Mouse (Mus musculus) myocyte (in vitro differentiated cells): Measurements from ENCODE around the gene Cfap97.

Experiments
- CEBPB ChIP-seq: IDR thresholded peaks from 2 replicates; pipeline ENCODE4 v1.6.1; 2011; ENCODE audit warnings: mild to moderate bottlenecking, moderate library complexity; ENCODE audit not compliant: poor library complexity, insufficient read depth, severe bottlenecking
- MAX ChIP-seq: IDR thresholded peaks from one replicate; pipeline ENCODE4 v1.6.1; 2011; ENCODE audit warnings: low read depth, mild to moderate bottlenecking, control low read depth
- POLR2A ChIP-seq: IDR thresholded peaks from one replicate; pipeline ENCODE4 v1.6.1; 2011; ENCODE audit warnings: low read depth, mild to moderate bottlenecking, control low read depth, moderate library complexity; ENCODE audit not compliant: insufficient read length
- POLR2AphosphoS2 ChIP-seq: IDR thresholded peaks from one replicate; pipeline ENCODE4 v1.6.1; 2011; ENCODE audit warnings: low read depth, control low read depth; ENCODE audit not compliant: insufficient read length
- REST ChIP-seq: IDR thresholded peaks from one replicate; pipeline ENCODE4 v1.6.1; 2011; ENCODE audit warnings: mild to moderate bottlenecking, control low read depth, moderate library complexity; ENCODE audit not compliant: insufficient read depth, insufficient read length
- TCF3 ChIP-seq: IDR thresholded peaks from one replicate; pipeline ENCODE4 v1.6.1; 2011; ENCODE audit warnings: low read depth, control low read depth; ENCODE audit not compliant: insufficient read length
- USF1 ChIP-seq: IDR thresholded peaks from one replicate; pipeline ENCODE4 v1.6.1; 2011; ENCODE audit warnings: low read depth, mild to moderate bottlenecking, control low read depth, moderate library complexity

GRCm38 (mm10) chr8:46234736-46235135, 83.2 kb downstream of the Cfap97 start:
- TF ChIP-seq MAX: no peak
- no peak for TF ChIP-seq POLR2A
- TF ChIP-seq CEBPB: no peak
- no peak for TF ChIP-seq REST
- TF ChIP-seq TCF3: no peak
- TF ChIP-seq USF1: no peak
- no peak for TF ChIP-seq POLR2AphosphoS2
